Mouse (Mus musculus) layer of hippocampus, postnatal 14 days (tissue): ENCODE measurements at regions not wholly inside any gene's neighbourhood (a gene's known extent, or its start where the extent isn't known, plus 50 kb on each side); places are given as distances from the start of the nearest gene placed in this dataset.
"Not testable (repeated sequence)": the region's sequence is repeated elsewhere in the genome, so short reads cannot be mapped to it uniquely, and the experiment has no call there.

Experiments
- DNase-seq, 2 experiments: peaks; one replicate each; pipeline ENCODE4 v3.0.0; 2021 to 2022; ENCODE audit warnings: low spot score in 2 of 2, mixed read lengths in 1 of 2

DNA sequence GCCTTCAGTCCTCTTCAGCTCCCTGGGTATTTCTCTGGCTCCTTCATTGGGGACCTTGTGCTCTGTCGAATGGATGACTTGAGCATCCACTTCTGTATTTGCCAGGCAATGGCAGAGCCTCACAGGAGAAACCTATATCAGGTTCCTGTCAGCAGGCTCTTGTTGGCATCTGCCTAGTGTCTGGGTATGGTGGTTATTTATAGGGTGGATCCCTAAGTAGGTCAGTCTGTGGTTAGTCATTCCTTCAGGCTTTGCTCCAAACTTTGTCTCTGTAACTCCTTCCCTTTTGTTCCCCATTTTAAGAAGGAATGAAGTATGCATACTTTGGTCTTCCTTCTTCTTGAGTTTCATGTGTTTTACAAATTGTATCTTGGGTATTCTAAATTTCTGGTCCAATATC, 522.4 kb upstream of the St8sia4 start:
- not testable (repeated sequence) for DNase-seq

GRCm38 (mm10) chr1:96166767-96167166, 499.4 kb upstream of the St8sia4 start:
- no peak for DNase-seq

DNA sequence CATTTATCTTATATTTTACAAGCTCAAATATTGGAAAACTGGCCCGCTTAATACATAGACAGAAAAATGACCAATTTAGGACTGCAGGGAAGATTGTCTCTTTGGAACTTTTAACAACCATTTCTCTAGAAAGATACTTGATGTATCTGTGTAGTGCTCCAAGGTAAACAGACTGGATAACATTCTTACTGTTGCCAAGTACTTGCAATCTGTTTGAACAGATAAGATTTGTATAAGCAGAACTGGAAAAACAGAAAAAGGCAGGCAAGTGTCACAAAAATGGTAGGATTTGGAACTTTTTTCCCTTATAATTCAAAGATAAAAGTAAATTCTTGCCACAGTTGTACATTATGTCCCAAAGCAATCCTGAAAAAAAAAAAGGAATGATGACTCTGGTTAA, 488.1 kb upstream of the St8sia4 start:
- DNase-seq: peak in 1 of 2 experiments; percentile 4

DNA sequence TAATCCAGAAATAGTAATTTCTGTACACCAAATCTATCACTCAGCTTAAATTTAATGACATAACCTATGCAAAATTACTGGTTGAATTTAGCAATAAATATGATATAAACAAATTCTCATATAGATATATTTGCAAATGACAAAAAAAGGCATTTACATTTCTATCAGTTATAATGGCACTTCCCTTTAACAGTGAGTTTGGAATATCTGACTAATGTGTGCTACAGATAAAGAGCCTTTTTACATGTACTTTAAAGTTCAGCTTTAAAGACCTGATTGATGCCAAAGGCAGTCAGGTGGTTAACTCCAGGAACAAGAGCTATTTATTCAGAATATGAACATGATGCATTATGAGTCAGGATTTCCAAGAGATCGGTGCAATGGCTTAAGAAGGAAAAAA, 461.2 kb upstream of the St8sia4 start:
- DNase-seq: no peak

DNA sequence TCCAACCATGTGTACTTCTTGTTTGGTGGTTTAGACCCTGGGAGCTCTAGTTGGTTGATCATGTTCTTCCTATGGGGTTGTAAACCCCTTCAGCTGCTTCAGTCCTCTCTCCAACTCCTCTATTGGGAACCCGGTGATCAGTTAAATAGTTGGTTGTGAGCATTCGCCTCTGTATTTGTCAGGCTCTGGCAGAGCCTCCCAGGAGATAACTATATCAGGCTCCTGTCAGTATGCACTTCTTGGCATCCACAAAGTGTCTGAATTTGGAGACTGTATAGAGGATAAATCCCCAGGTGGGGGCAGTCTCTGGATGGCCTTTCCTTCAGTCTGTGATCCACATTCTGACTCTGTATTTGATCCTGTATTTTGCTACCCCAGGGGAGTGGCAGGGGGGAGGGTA, 440.6 kb upstream of the St8sia4 start:
- DNase-seq: no peak

GRCm38 (mm10) chr1:96105392-96105791, 438.0 kb upstream of the St8sia4 start:
- DNase-seq: no peak

- DNase-seq: no peak
These were observed 416.2 kb upstream of the St8sia4 start for GRCm38 (mm10) chr1:96083575-96083974.

DNA sequence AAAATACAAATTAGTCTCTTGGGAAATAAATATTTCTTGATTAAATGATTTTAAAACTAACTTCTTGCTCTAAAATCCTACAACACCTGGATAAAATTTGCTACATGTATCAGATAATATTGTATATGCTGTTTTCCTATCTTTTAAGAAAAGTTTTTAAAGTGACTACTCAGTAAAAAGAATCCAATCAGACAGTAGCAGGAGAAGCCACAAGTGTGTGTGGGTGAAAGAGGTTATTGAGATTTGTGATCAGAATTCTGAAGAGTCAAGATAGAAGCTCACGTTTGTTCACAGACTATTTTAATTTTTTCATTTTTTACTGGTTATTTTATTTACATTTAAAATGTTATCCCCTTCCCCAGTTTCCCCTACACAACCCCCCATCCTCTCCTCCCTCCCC, 407.3 kb upstream of the St8sia4 start:
- DNase-seq: no peak

GRCm38 (mm10) chr1:96061335-96061734, 394.0 kb upstream of the St8sia4 start:
- no peak for DNase-seq

- DNase-seq: no peak
These were observed 381.9 kb upstream of the St8sia4 start for GRCm38 (mm10) chr1:96049260-96049659.

DNA sequence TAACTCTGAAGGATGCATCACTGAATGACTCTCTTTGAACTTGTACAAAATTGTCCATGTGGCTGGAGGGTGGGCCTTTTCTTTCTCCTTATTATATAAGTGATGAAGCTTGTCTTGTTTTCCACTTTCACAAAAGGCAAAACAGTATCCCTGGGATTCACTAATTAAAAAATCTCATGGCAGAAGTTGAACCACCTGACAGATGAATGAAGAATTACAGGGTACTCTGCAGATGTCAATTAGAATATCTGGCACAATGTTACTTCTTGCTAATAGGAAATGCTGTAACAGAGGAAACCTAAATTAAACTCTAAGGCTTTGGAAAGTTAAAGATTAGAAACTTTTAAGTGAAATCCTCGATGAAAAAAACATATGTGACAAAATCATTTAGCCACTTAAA, 379.2 kb upstream of the St8sia4 start:
- peak in 1 of 2 experiments; percentile 7 for DNase-seq

- no peak for DNase-seq
These were observed 352.1 kb upstream of the St8sia4 start for GRCm38 (mm10) chr1:96019443-96019842.

DNA sequence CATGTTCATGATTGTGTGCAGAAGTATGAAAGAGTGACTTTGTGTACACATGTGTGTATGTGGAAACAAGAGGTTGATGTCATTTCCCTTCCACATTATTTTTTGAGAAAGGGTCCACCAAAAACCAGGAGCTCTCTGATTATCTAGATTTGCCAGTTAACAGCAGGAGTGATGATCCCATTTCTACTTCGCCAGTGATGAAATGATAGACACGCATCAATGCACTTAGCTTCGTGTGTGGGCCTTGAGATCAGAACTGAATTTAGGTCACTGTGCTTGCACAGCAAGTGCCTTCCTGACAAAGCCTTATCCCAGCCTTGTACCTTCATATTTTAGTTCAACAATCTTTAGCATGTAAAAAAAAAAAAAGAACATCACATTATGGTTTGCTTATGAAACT, 342.1 kb upstream of the St8sia4 start:
- no peak for DNase-seq

GRCm38 (mm10) chr1:96003086-96003485, 335.7 kb upstream of the St8sia4 start:
- DNase-seq: no peak

GRCm38 (mm10) chr1:95962164-95962563, 294.8 kb upstream of the St8sia4 start:
- DNase-seq: no peak
